Mouse (Mus musculus) bone marrow, adult 2 months (tissue): ENCODE measurements at regions not wholly inside any gene's neighbourhood (a gene's known extent, or its start where the extent isn't known, plus 50 kb on each side); places are given as distances from the start of the nearest gene placed in this dataset.

Source experiments
- H3K27ac ChIP-seq: fragments of 200-500 bp; 2 replicates; pipeline ENCODE4 v1.5.1; 2012; ENCODE audit warnings: low read depth, mild to moderate bottlenecking, control low read depth, inconsistent platforms, low read length; ENCODE audit not compliant: control insufficient read depth, poor library complexity, insufficient read depth
- H3K4me1 ChIP-seq: fragments of 200-500 bp; 2 replicates; pipeline ENCODE4 v1.6.1; 2011; ENCODE audit warnings: low read length; ENCODE audit not compliant: control insufficient read depth, insufficient read depth
- H3K4me3 ChIP-seq: fragments of 200-500 bp; replicated peaks from 2 replicates; pipeline ENCODE3; 2011; ENCODE audit warnings: mild to moderate bottlenecking, low read depth, low read length, control low read depth; ENCODE audit not compliant: control insufficient read depth
- CTCF ChIP-seq: fragments of 200-500 bp; IDR thresholded peaks from 2 replicates; pipeline ENCODE4 v1.5.1; 2011; ENCODE audit warnings: low read length, control low read depth; ENCODE audit not compliant: control insufficient read depth, insufficient read depth
- POLR2A ChIP-seq: fragments of 200-500 bp; IDR thresholded peaks from 2 replicates; pipeline ENCODE4 v1.6.1; 2011; ENCODE audit warnings: low read depth, mild to moderate bottlenecking, control low read depth, low read length, borderline replicate concordance; ENCODE audit not compliant: control insufficient read depth
- WGBS: fragments of 180-500 bp; shearing (Covaris S2); methylation state at CpG from one replicate; pipeline ENCODE4 v1.1.7; 2018; 5-methylcytosine and 5-hydroxymethylcytosine counted together

GRCm38 (mm10) chr14:48738213-48738612 lies 64.6 kb upstream of the Otx2 start:
- WGBS: 85% methylated on average over 10 of the region's 10 CpGs
- Histone ChIP-seq H3K4me3 (no peak overlapping the region), H3K4me1 (no peaks in the 10 kb centered on the region), H3K27ac (no peak overlapping the region)
- TF ChIP-seq POLR2A (no peak), CTCF (no peak)

GRCm38 (mm10) chr14:48736969-48737860 lies 63.6 kb upstream of the Otx2 start:
- WGBS: 76% methylated on average over 14 of the region's 14 CpGs
- H3K27ac ChIP-seq: no peak overlapping the region
- no peak overlapping the region for H3K4me3 ChIP-seq
- H3K4me1 ChIP-seq: no peaks in the 10 kb centered on the region
- TF ChIP-seq CTCF (no peak), POLR2A (no peak)

- H3K4me3 ChIP-seq: no peak overlapping the region
- WGBS: 86% methylated on average over 6 of the region's 6 CpGs
- TF ChIP-seq POLR2A: no peak
- TF ChIP-seq CTCF: no peak
- no peak overlapping the region for H3K27ac ChIP-seq
- H3K4me1 ChIP-seq: no peaks in the 10 kb centered on the region
These were observed 62.6 kb upstream of the Otx2 start for GRCm38 (mm10) chr14:48736211-48736610.

- H3K4me3 ChIP-seq: no peak overlapping the region
- no peak overlapping the region for H3K27ac ChIP-seq
- 86% methylated on average over 2 of the region's 2 CpGs for WGBS
- TF ChIP-seq POLR2A (no peak), CTCF (no peak)
- H3K4me1 ChIP-seq: no peaks in the 10 kb centered on the region
These were observed 56.4 kb upstream of the Otx2 start for GRCm38 (mm10) chr14:48729996-48730395.
